Mouse (Mus musculus) forebrain, embryonic 14.5 days (tissue): ENCODE data around the gene Paxbp1. TPM values are rescaled to one million over a fixed set of nuclear protein-coding genes. Genes with fewer than 3 reads are reported as not detected.

Source experiments
- polyA plus RNA-seq: library from polyadenylated mRNA; unstranded; fragments of >200 nt; fragmentation: Nextera tagmentation; extraction: Ambion mirVana; gene quantifications from 2 replicates; pipeline ENCODE4 v1.2.1, GENCODE M21; 2014

Paxbp1 gene
- polyA plus RNA-seq, 1 experiment from 2014 or later: 48.1 TPM

Other genes with a start within 250 kb of the Paxbp1 start
- 7.0 and 9.7 TPM in 2 replicates for gene Urb1, start 234.1 kb downstream of the Paxbp1 start, polyA plus RNA-seq
- 6.1 and 6.4 TPM in 2 replicates for gene Eva1c, start 217.8 kb downstream of the Paxbp1 start, polyA plus RNA-seq
- 49.0 and 60.0 TPM in 2 replicates for gene Cfap298, start 109.4 kb downstream of the Paxbp1 start, polyA plus RNA-seq
- gene Synj1, start 33.2 kb downstream of the Paxbp1 start, polyA plus RNA-seq: 29.7 and 44.4 TPM in 2 replicates
- gene 4932438H23Rik, start 50.6 kb upstream of the Paxbp1 start, polyA plus RNA-seq: 0.48 and 1.0 TPM in 2 replicates
- 5.2 and 6.3 TPM in 2 replicates for gene Olig2, start 180.9 kb upstream of the Paxbp1 start, polyA plus RNA-seq
- gene Olig1, start 225.2 kb upstream of the Paxbp1 start, polyA plus RNA-seq: 18.0 and 31.1 TPM in 2 replicates